Mouse (Mus musculus): ENCODE measurements around the gene Cdyl.
"Not testable (repeated sequence)": the region's sequence is repeated elsewhere in the genome, so short reads cannot be mapped to it uniquely, and the experiment has no call there.

Gene Cdyl

GRCm38 (mm10) chr13:35800270-35800669 is 140.6 kb downstream of the Cdyl start:
- DNase-seq (ENCODE audit: low spot score), result no peak

- DNase-seq (ENCODE audit: low spot score), result no peak
Observed at GRCm38 (mm10) chr13:35805727-35806126, 146.1 kb downstream of the Cdyl start.

DNA sequence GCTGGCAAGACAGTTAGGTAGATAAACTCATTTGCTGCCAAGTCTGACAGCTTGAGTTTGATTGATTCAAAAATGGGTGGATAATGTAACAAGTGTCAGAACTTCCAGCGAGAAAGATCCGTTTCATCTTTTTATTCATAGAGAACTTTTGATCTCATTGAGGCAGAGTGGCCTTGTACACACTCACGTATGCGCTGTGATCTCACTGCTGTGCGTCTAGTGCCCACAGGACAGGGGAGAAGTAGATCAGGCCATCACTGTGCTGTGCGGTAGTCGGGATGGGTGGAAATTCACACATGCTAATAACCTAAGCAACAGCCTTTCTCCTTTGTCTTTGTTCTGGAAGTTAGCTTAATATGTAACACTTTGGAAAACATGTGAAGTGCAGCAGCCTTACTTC is 146.5 kb downstream of the Cdyl start:
- DNase-seq (ENCODE audit: low spot score), result no peak

DNA sequence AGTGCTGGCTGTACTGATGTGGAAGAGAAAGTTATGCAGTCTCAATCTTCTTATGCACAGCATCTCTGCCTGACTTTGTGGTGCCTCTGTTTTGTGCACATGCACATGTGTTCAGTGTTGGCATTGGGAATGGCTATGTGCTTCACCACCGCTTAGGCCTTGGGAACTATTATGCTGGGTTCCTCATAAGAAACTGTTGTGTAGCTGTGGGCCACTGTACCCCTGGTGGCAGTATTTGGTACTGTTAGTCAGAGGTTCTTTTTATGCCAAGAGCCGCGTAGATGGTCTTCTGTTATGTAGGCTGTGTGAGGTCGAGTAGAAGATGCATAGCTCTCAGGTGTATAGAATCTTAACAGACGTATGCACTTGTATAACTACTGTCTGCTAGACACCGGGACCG is 147.4 kb downstream of the Cdyl start:
- no peak for DNase-seq (ENCODE audit: low spot score)

DNA sequence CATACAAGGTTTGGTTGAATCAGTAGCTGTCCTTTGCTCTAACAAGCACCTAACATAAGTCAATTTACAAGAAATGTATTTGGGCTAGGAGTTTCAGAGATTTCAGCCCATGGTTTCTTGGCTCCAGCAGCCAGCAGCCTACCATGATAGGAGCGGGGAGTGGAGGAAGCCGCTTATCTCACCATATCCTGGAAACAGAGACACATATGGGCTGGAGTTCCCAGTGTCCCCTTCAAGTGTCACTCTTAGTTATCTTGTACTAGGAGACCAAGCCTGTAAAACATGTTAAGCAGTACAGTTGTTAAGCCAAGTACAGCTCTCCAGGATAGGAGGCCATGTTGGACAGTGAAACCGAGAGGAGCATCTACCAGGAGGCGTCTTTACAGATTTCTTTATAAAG is 147.9 kb downstream of the Cdyl start:
- no peak for DNase-seq (ENCODE audit: low spot score)

- no peak for DNase-seq (ENCODE audit: low spot score)
Observed at GRCm38 (mm10) chr13:35807940-35808339, 148.3 kb downstream of the Cdyl start.

GRCm38 (mm10) chr13:35809252-35810159 is 149.9 kb downstream of the Cdyl start:
- no peak for DNase-seq (ENCODE audit: low spot score)

GRCm38 (mm10) chr13:35810160-35810537 is 150.5 kb downstream of the Cdyl start:
- no peak for DNase-seq (ENCODE audit: low spot score)

DNA sequence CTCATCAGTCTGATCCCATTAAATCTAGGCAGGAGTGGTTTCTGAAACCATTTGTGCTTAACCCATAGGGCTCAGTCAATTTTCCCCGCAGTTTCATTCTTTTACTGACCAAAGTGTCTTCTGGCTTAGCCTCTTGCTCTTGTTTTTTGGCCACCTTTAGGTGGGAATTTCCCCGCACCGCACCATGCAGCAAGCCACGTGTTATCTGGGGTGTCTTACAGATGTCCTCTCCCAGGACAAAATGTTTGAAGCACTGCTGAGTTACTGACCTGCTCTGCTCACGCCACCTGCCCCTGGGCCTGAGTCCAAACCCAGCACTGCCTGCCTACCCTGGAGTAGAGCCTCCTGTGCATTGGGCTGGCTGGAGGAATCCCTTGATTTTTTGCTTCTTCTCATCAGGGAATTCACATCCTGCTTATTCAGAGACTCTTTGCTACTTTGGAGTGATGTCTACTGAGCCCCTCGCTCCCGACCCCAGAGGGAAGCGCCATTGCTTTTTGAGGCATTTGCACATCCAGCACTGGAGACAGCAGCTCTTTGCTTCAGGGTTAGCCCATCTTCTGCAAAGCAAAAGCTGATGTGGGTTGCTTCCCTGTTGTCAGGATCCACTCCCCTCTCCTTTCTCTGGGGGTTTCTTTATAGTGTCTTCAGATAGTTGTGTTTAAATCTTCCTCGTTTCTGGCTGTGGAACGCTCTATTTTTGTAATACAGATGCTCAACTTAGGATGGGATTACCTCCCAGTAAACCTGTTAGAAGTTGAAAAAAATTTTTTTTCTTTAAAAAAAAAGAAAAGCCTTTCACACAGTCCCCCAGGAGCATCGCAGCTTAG is 151.9 kb downstream of the Cdyl start:
- DNase-seq (ENCODE audit: low spot score), result no peak

GRCm38 (mm10) chr13:35812191-35812440 is 152.5 kb downstream of the Cdyl start:
- DNase-seq (ENCODE audit: low spot score), result no peak

DNA sequence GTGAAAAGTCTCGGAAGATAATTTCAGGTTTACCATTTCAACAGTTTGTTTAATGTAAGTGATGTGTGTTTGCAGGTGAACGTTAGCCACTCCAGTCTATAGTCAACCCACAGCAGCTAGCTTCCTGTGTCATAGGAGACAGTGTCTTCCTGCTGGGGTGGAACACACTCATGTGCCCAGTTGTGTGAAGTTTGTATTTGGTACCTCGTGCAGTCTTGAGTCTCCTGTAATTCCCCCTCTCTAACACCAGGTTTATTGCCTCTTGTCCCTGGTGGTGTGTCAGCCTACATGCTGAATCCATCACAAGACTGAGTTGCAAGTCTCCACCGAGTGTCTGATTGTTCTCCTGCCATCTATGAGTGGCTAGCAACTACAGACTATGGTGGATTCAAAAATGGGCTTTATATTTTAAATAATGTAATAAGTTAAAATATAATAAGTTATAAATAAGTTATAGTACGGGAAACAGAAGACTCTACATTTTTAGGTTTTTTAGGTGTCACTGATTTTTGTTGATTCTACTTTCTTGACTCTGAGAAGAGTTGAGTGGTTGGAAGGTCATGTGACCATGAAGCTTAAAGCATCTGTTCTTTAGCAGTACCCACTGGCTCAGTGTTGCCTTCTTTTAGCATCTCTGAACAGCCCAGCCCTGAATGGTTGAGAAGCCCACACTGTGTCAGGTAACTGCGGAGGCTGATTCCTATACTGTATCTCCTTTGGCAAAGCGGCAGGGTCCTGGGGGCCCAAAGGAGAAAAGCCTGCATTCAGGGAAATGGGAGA is 153.9 kb downstream of the Cdyl start:
- no peak for DNase-seq (ENCODE audit: low spot score)

DNA sequence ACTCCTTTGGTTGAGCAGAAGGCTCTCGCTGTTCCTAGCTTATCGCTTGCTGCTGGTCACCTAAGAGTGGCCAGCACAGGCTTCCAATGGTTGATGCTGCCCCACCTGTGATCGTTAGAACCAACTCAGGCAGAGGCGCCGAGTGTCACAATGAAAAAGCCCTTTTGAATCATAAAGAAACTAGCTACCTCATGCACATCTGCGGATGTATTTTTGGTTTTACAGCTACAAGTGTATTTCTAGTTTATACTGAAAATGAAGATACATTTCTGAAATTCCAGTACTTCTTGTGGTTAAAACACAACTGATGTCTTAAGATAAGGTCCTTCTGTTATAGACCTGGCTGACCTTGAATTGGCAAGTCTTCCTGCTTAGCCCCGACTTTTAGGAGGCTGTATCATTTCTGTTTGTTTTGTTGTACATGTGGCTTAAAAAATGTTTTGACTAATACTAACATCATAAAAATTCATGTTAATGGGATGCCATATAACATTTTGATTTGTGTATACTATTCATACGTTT is 155.6 kb downstream of the Cdyl start:
- no peak for DNase-seq (ENCODE audit: low spot score)

DNA sequence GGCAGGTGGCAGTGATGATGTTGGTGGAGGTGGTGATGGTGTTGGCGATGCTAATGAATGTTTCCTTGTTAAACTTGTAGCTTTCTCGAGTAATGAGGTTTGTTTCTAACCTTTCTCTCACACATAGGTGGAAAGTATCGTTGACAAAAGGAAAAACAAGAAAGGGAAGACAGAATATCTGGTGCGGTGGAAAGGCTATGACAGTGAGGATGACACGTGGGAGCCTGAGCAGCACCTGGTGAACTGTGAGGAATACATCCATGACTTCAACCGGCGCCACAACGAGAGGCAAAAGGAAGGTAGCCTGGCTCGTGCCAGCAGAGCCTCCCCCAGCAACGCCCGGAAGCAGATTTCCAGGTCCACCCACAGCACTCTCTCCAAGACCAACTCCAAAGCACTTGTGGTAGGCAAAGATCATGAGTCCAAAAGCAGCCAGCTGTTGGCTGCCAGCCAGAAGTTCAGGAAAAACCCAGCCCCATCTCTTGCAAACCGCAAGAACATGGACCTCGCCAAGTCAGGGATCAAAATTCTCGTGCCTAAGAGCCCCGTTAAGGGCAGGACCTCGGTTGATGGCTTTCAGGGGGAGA is 156.2 kb downstream of the Cdyl start:
- no peak for DNase-seq (ENCODE audit: low spot score)

DNA sequence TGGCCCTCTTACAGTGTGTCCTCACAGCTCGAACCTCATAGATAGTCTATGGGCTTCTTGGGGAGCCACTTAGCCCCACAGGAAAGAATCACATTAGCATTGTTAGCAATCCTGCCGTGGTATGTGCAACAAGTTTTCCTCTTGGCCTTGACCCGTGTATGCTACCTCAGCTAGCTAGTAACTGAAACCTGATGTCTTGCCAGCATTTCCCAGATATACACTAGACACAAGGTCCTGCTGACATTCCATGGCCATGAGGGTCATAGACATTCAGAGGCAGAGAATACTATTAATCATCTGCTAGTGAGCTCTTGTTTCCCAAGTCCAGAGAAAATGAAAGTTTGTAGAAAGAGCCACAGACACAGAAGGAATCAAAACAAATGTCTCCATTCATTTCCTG is 158.0 kb downstream of the Cdyl start:
- DNase-seq (ENCODE audit: low spot score), result no peak

GRCm38 (mm10) chr13:35818060-35818459 is 158.4 kb downstream of the Cdyl start:
- DNase-seq (ENCODE audit: low spot score), result no peak

DNA sequence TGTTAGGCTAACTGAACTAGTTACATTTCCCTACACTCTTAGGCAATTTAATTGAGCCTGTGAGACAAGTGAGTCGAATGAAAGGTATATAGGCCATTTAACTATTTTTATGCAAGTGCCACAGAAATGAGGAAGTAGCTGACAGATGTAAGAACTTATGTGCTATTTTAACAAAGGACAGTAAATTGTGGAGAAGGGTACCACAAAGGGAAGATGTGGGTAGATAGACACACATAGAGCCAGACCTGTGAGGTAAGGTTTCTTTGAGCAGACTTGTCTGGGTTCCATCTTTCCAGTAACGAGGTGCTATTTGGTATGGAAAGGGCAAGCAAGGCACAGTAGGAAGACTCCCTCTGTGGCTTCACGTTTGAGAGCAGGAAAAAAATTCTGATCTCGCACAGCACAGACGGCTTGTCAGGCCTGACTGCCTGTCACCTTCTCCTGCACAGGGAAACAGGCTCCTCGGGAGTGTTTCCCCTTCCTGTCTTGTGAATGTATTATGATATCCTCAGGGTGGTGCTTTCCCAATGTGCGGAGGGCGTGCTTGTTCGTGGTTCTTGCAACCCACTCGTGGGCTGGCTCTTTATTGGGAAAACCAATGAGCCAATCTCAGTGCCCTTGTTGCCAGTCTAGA is 162.3 kb downstream of the Cdyl start:
- DNase-seq (ENCODE audit: low spot score), result no peak

GRCm38 (mm10) chr13:35822795-35823194 is 163.2 kb downstream of the Cdyl start:
- no peak for DNase-seq (ENCODE audit: low spot score)

GRCm38 (mm10) chr13:35825639-35826038 is 166.0 kb downstream of the Cdyl start:
- DNase-seq (ENCODE audit: low spot score), result no peak

DNA sequence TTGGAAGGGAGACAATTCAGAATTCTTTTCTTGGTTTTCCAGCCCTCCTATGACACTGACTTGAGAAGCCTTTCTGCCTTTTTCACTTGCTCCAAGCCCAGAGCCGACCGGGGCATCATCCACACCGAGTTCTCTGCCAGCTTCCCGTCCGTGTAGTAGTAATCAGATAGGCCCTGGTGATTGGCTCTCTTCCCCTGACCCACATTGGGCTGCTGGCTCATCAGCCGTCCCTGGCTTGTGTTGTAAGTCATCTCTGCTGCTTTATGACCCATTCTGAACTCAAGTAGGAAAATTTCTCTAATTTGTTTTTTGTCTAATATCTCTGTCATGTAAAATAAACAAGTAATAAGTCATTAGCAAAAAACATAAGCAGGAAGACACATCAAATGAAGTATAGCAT is 173.0 kb downstream of the Cdyl start:
- no peak for DNase-seq (ENCODE audit: low spot score)

DNA sequence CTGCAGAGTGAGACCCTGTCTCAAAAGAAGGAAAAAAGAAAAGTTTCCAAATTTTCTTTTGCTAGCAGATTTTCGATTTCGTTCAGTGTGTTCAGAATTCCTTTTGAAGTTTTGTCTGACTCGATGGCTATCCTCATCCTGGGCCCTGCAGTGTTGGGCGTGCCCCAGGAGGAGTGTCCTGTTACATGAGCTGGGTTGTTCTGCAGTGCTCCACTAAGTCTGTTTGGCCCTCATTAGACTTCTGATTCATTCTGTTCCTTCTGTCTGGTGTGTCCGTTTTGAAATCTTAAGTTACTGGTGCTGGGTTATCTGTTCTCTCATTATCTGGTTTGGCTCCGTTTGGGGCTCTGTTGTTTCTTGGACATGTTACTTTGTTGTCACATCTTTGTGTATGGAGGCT is 174.3 kb downstream of the Cdyl start:
- no peak for DNase-seq (ENCODE audit: low spot score)

- DNase-seq (ENCODE audit: low spot score), result no peak
Observed at GRCm38 (mm10) chr13:35835669-35836068, 176.0 kb downstream of the Cdyl start.

DNA sequence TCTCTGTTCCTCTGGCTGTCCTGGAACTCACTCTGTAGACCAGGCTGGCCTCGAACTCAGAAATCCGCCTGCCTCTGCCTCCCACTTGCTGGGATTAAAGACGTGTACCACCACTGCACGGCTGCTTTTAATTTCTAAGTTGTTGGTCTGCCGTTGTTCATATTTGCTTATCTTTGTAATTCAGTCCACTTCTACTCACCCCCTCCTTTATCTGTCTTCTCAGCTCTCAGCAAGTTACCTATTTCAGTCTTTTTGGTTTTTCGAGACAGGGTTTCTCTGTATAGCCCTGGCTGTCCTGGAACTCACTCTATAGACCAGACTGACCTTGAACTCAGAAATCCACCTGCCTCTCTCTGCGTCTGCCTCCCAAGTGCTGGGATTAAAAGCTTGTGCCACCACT is 176.9 kb downstream of the Cdyl start:
- DNase-seq (ENCODE audit: low spot score), result not testable (repeated sequence)
